ENCODE assay signal across 17 mouse cellular contexts in genomic region chr14:100316780-100317179, GRCm38 (mm10).
"Had no signal": no experiment of that assay in that cellular context is flagged by ENCODE, and none has a peak within 500 bp of the region (broad histone marks: within the 10 kb centered on the region; RNA-seq: fewer than 3 reads in every experiment).

No protein-coding gene starts in this region.

- H3K27ac ChIP-seq: kidney, postnatal 0 days; left cerebral cortex, adult 2 months; liver, embryonic 13.5 days; stomach, postnatal 0 days had no signal

- H3K9ac ChIP-seq: liver, embryonic 13.5 days had no signal

- H3K4me2 ChIP-seq: liver, embryonic 13.5 days; midbrain, embryonic 11.5 days had no signal

- H3K36me3 ChIP-seq: liver, embryonic 13.5 days had no signal

- ATAC-seq: intestine, embryonic 16.5 days; lung, postnatal 0 days had no signal

- H3K4me3 ChIP-seq: left cerebral cortex, adult 2 months; liver, embryonic 13.5 days had no signal

- DNase-seq: kidney, adult 2 months; kidney, postnatal 25 days; layer of hippocampus, postnatal 36 days; liver, embryonic 13.5 days; lung, adult 2 months; midbrain, embryonic 14.5 days; right cerebral cortex, adult 18-20 months; right cerebral cortex, postnatal 14 days; right cerebral cortex, postnatal 4 days; thymus, adult 2 months; thymus, postnatal 14 days had no signal

- H3K27me3 ChIP-seq: liver, embryonic 13.5 days had no signal

- H3K4me1 ChIP-seq: liver, embryonic 13.5 days had no signal

- H3K9me3 ChIP-seq: liver, embryonic 13.5 days had no signal
